Mouse (Mus musculus) stomach, embryonic 16.5 days (tissue): Measurements from ENCODE around the gene Ltbp1. TPM values are rescaled to one million over a fixed set of nuclear protein-coding genes. Genes with fewer than 3 reads are reported as not detected.
A peak's percentile ranks its signal among the peaks of the same experiment; 100 is the strongest.

Experiments used
- ATAC-seq: fragments of 200-750 bp; cut with Nextera tagmentation; 2 replicates; pipeline ENCODE4 v1.8.0; 2017; ENCODE audit warnings: moderate number of reproducible peaks, moderate TSS enrichment; ENCODE audit not compliant: insufficient read depth, low FRiP score
- H3K27ac ChIP-seq: fragments of 300-500 bp; sonication (generic); 2 replicates; pipeline ENCODE4 v1.5.1; 2014; ENCODE audit warnings: low read length
- H3K27me3 ChIP-seq: fragments of 300-500 bp; sonication (generic); 2 replicates; pipeline ENCODE4 v1.6.1; 2014; ENCODE audit warnings: low read length, control low read depth, mixed read lengths; ENCODE audit not compliant: control insufficient read depth, insufficient read depth
- H3K36me3 ChIP-seq: fragments of 300-500 bp; sonication (generic); 2 replicates; pipeline ENCODE4 v1.6.1; 2014; ENCODE audit warnings: low read length; ENCODE audit not compliant: control insufficient read depth, insufficient read depth
- H3K4me1 ChIP-seq: fragments of 300-500 bp; sonication (generic); 2 replicates; pipeline ENCODE4 v1.6.1; 2014; ENCODE audit warnings: low read length, control low read depth, mixed read lengths; ENCODE audit not compliant: control insufficient read depth, insufficient read depth
- H3K4me2 ChIP-seq: fragments of 300-500 bp; sonication (generic); 2 replicates; pipeline ENCODE4 v1.6.1; 2014; ENCODE audit warnings: low read depth, low read length, mixed read lengths
- H3K4me3 ChIP-seq: fragments of 300-500 bp; sonication (generic); replicated peaks from 2 replicates; pipeline ENCODE4 v1.5.1; 2014; ENCODE audit warnings: mild to moderate bottlenecking, low read length
- H3K9ac ChIP-seq: fragments of 300-500 bp; sonication (generic); 2 replicates; pipeline ENCODE4 v1.6.1; 2014; ENCODE audit warnings: low read length
- H3K9me3 ChIP-seq: fragments of 300-500 bp; sonication (generic); replicated peaks from 2 replicates; pipeline ENCODE4 v1.6.1; 2016; ENCODE audit warnings: low read length, control low read depth; ENCODE audit not compliant: control insufficient read depth
- WGBS: fragments of 180-500 bp; shearing (Covaris S2); extraction: QIAGEN DNeasy Blood & Tissue Kit; methylation state at CpG from one replicate; pipeline ENCODE4 v1.1.7; 2014; 5-methylcytosine and 5-hydroxymethylcytosine counted together
- polyA plus RNA-seq: library from polyadenylated mRNA; unstranded; fragments of >200 nt; fragmentation: Nextera tagmentation; extraction: Ambion mirVana; gene quantifications from 2 replicates; pipeline ENCODE4 v1.2.1, GENCODE M21; 2015

The Ltbp1 gene
- polyA plus RNA-seq, 1 experiment from 2014 or later: 30.1 TPM

DNA sequence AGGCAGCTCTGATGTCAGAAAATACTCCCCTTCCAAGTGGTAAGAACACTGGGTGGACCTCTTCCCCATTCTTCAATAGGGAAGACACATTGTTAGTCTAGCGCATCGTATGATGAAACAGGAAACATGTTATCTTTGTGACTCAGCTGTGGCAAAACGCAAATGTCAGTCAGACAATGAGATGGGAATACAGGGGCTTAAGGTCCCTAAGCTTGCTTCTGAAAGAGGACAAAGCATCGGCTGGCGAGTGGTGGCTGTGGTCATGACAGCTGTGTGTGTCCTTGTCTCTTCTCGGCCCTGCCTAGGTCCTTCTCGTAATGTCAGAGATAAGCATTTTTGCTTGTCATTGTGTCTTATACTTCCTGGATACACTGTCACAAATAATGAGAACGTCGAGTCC, 194.3 kb downstream of the Ltbp1 start:
- Histone ChIP-seq H3K36me3 (no peaks in the 10 kb centered on the region; the same call in 1 of the 2 replicates), H3K4me3 (no peak overlapping the region), H3K27me3 (no peaks in the 10 kb centered on the region), H3K4me1 (no peaks in the 10 kb centered on the region), H3K9ac (no peak overlapping the region), H3K4me2 (no peak overlapping the region), H3K27ac (no peak overlapping the region), H3K9me3 (no peaks in the 10 kb centered on the region)
- no peak for ATAC-seq
- WGBS: 64% methylated on average over 9 of the region's 9 CpGs

DNA sequence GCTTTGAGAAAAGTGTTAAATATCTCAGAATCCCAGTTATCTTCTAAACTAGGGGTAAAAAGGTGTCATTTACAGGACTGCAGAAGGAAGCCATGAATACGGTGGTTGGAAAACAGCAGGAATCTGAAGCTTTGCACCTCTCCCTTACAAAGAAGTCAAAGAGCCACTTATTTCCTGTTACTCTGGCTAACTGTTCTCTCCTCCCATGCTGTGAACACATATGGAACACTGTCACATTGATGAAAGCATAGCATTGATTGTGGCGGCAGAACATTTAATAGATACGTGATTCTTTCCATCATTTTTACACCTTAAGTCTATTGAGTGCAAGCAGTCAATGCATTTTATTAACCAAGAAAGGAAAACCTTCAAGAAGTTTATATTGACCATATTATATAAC, 196.9 kb downstream of the Ltbp1 start:
- no peak for ATAC-seq
- no peaks in the 10 kb centered on the region; the same call in 1 of the 2 replicates for H3K36me3 ChIP-seq
- H3K9ac ChIP-seq: no peak overlapping the region
- WGBS: 90% methylated on average over 3 of the region's 3 CpGs
- no peak overlapping the region for H3K4me3 ChIP-seq
- H3K4me1 ChIP-seq: no peaks in the 10 kb centered on the region
- H3K27ac ChIP-seq: no peak overlapping the region
- H3K4me2 ChIP-seq: no peak overlapping the region
- H3K27me3 ChIP-seq: no peaks in the 10 kb centered on the region
- H3K9me3 ChIP-seq: no peaks in the 10 kb centered on the region

DNA sequence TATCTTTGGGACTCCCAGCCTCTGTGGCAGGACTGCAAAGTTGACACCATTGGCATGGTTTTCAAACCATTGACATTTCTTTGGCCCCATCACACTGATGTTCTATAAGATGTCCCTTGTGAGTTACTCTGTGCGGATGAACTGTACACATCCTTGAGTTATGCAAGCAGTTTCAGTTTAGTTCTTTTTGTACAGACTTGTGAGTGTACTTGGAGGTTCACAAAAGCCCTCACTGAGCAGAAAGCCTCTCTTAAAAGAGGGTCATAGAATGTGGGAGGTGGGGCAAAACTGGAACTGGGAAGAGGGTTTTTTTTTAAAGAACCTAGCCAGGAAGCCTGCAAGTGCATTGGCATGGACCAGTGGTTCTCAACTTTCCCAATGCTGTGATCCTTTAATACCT, 198.7 kb downstream of the Ltbp1 start:
- Histone ChIP-seq H3K4me1 (no peaks in the 10 kb centered on the region), H3K9me3 (no peaks in the 10 kb centered on the region), H3K4me2 (no peak overlapping the region), H3K27me3 (no peaks in the 10 kb centered on the region), H3K4me3 (no peak overlapping the region), H3K9ac (no peak overlapping the region), H3K27ac (no peak overlapping the region), H3K36me3 (no peaks in the 10 kb centered on the region)
- ATAC-seq: no peak
- 86% methylated on average over 1 of the region's 1 CpGs for WGBS

GRCm38 (mm10) chr17:75206281-75206680, 200.9 kb downstream of the Ltbp1 start:
- no peaks in the 10 kb centered on the region for H3K27me3 ChIP-seq
- no peak for ATAC-seq
- H3K4me2 ChIP-seq: no peak overlapping the region
- H3K4me1 ChIP-seq: no peaks in the 10 kb centered on the region
- no peak overlapping the region for H3K4me3 ChIP-seq
- WGBS: 66% methylated on average over 3 of the region's 3 CpGs
- H3K9ac ChIP-seq: no peak overlapping the region
- no peak overlapping the region for H3K27ac ChIP-seq
- no peaks in the 10 kb centered on the region for H3K9me3 ChIP-seq
- H3K36me3 ChIP-seq: no peaks in the 10 kb centered on the region

- Histone ChIP-seq H3K4me3 (no peak overlapping the region), H3K27ac (no peak overlapping the region), H3K36me3 (no peaks in the 10 kb centered on the region), H3K4me2 (no peak overlapping the region), H3K9me3 (no peaks in the 10 kb centered on the region), H3K27me3 (no peaks in the 10 kb centered on the region), H3K9ac (no peak overlapping the region), H3K4me1 (0 out of 2 replicates have a peak, but pooled peaks cover 2% of the 10 kb centered on the region)
- no peak for ATAC-seq
- 64% methylated on average over 7 of the region's 7 CpGs for WGBS
Observed at GRCm38 (mm10) chr17:75208164-75208698, 202.9 kb downstream of the Ltbp1 start.

- H3K9ac ChIP-seq: no peak overlapping the region
- H3K27ac ChIP-seq: no peak overlapping the region
- no peak overlapping the region for H3K4me3 ChIP-seq
- H3K4me2 ChIP-seq: no peak overlapping the region
- H3K4me1 ChIP-seq: 0 out of 2 replicates have a peak, but pooled peaks cover 2% of the 10 kb centered on the region
- WGBS: 90% methylated on average over 4 of the region's 4 CpGs
- H3K9me3 ChIP-seq: no peaks in the 10 kb centered on the region
- no peaks in the 10 kb centered on the region for H3K36me3 ChIP-seq
- H3K27me3 ChIP-seq: no peaks in the 10 kb centered on the region
- ATAC-seq: no peak
Observed at GRCm38 (mm10) chr17:75210526-75210925, 205.2 kb downstream of the Ltbp1 start.

GRCm38 (mm10) chr17:75216362-75216761, 211.0 kb downstream of the Ltbp1 start:
- 89% methylated on average over 2 of the region's 2 CpGs for WGBS
- no peak overlapping the region for H3K4me2 ChIP-seq
- H3K9ac ChIP-seq: no peak overlapping the region
- no peaks in the 10 kb centered on the region for H3K27me3 ChIP-seq
- H3K4me1 ChIP-seq: 0 out of 2 replicates have a peak, but pooled peaks cover 2% of the 10 kb centered on the region
- no peaks in the 10 kb centered on the region for H3K9me3 ChIP-seq
- H3K36me3 ChIP-seq: no peaks in the 10 kb centered on the region
- ATAC-seq: no peak
- no peak overlapping the region for H3K27ac ChIP-seq
- H3K4me3 ChIP-seq: no peak overlapping the region

DNA sequence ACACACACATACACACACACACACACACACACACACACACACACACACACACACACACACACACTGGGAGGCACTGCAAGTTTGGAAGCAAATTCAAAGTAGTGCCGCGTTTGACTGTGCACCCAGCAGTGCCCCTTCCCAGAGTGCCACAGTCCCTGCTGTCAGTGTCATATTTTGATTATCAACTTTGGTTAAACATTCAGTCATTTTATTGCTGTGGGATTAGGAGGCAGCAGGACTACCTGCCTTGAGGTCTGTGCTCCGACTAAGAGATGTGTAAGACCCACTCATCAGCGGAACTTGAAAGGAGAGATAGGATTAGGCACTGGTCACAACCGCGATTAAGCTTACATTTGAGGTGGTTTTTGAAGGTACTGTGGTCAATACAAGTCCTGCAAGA, 213.3 kb downstream of the Ltbp1 start:
- WGBS: 79% methylated on average over 6 of the region's 6 CpGs
- Histone ChIP-seq H3K9me3 (no peaks in the 10 kb centered on the region), H3K4me3 (no peak overlapping the region), H3K4me1 (no peaks in the 10 kb centered on the region), H3K36me3 (no peaks in the 10 kb centered on the region), H3K27ac (no peak overlapping the region), H3K9ac (no peak overlapping the region), H3K4me2 (no peak overlapping the region), H3K27me3 (no peaks in the 10 kb centered on the region)
- no peak for ATAC-seq

GRCm38 (mm10) chr17:75228321-75228720, 223.0 kb downstream of the Ltbp1 start:
- Histone ChIP-seq H3K36me3 (0 out of 2 replicates have a peak, but pooled peaks cover 4% of the 10 kb centered on the region), H3K4me1 (no peaks in the 10 kb centered on the region), H3K27me3 (no peaks in the 10 kb centered on the region), H3K4me3 (no peak overlapping the region), H3K9me3 (no peaks in the 10 kb centered on the region), H3K27ac (no peak overlapping the region), H3K4me2 (no peak overlapping the region), H3K9ac (no peak overlapping the region)
- 37% methylated on average over 3 of the region's 3 CpGs for WGBS
- peak; percentile 40; the same call in 1 of the 2 replicates for ATAC-seq
